Mouse (Mus musculus): ENCODE data around the gene Vgll4. TPM values are rescaled to one million over a fixed set of nuclear protein-coding genes. Genes with fewer than 3 reads are reported as not detected.
A peak's percentile ranks its signal among the peaks of the same experiment; 100 is the strongest.

The Vgll4 gene
- total RNA-seq, 1 experiment = 25.5 TPM

DNA sequence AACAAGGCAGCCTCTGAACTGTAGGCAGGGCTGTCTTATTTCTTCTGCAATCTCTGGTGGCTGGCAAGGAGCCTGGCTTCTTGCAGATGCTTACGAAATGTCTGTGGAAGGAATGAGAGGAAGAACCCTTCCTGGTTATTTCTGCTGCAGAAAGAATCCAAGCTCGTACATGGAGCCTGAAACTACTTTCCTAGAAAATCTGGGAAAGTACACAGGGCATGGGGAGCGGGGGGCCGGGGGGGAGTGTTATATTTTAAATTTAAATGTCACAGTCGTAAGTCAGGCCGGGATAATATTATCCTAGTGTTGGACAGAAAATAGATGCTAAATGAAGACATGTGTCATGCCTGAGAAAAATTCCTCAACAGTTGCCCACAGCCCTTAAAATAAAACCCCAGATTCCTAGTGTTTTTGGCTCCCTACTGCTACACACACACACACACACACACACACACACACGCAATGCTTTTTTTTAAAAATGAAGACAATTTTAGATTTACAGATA is 7.2 kb upstream of the Vgll4 start:
- Histone ChIP-seq H3K36me3 (ENCODE audit: control insufficient read depth, insufficient read depth, low read length, poor library complexity, severe bottlenecking) (no peaks in the 10 kb centered on the region), H3K9me3 (ENCODE audit: control insufficient read depth, insufficient read depth, low read depth, low read length) (no peaks in the 10 kb centered on the region), H3K27ac (ENCODE audit: insufficient read depth, low read depth, low read length, poor library complexity, severe bottlenecking) (no peak overlapping the region), H3K9ac (ENCODE audit: insufficient read depth, low read depth, low read length, poor library complexity, severe bottlenecking) (no peak overlapping the region), H3K4me3 (ENCODE audit: insufficient read depth in 1 of 2, low read depth in 1 of 2, low read length in 2 of 2, poor library complexity in 1 of 2, severe bottlenecking in 1 of 2) (no peak overlapping the region), H3K4me1 (ENCODE audit: control insufficient read depth in 2 of 2, insufficient read depth in 2 of 2, low read length in 2 of 2, poor library complexity in 1 of 2) (no peaks in the 10 kb centered on the region)
- DNase-seq (ENCODE audit: low read depth, low spot score) = no peak
- in situ Hi-C loops (cut with MboI; ENCODE audit: low sequenced_read_pairs in 2 of 2, unreplicated experiment in 2 of 2) = no loop called here
- TF ChIP-seq ZNF384 (IDR thresholded peaks at IDR 0.05; ENCODE audit: low read depth, low read length) (no peak), HCFC1 (IDR thresholded peaks at IDR 0.05; ENCODE audit: borderline replicate concordance, insufficient read depth, low read length) (no peak), ZC3H11A (IDR thresholded peaks at IDR 0.05; ENCODE audit: borderline replicate concordance, low read depth, low read length) (no peak), CHD2 (IDR thresholded peaks at IDR 0.05; ENCODE audit: low read depth, low read length) (no peak), MAFK (IDR thresholded peaks at IDR 0.05; ENCODE audit: insufficient read depth, low read depth, low read length) (no peak)

GRCm38 (mm10) chr6:114974331-114974730 is 4.5 kb upstream of the Vgll4 start:
- Histone ChIP-seq H3K27ac (ENCODE audit: insufficient read depth, low read depth, low read length, poor library complexity, severe bottlenecking) (no peak overlapping the region), H3K4me3 (ENCODE audit: insufficient read depth in 1 of 2, low read depth in 1 of 2, low read length in 2 of 2, poor library complexity in 1 of 2, severe bottlenecking in 1 of 2) (no peak overlapping the region), H3K36me3 (ENCODE audit: control insufficient read depth, insufficient read depth, low read length, poor library complexity, severe bottlenecking) (no peaks in the 10 kb centered on the region), H3K4me1 (ENCODE audit: control insufficient read depth in 2 of 2, insufficient read depth in 2 of 2, low read length in 2 of 2, poor library complexity in 1 of 2) (0 out of 4 replicates have a peak, but pooled peaks cover 0 to 3% of the 10 kb centered on the region in 2 experiments), H3K9me3 (ENCODE audit: control insufficient read depth, insufficient read depth, low read depth, low read length) (no peaks in the 10 kb centered on the region), H3K9ac (ENCODE audit: insufficient read depth, low read depth, low read length, poor library complexity, severe bottlenecking) (no peak overlapping the region)
- TF ChIP-seq ZNF384 (IDR thresholded peaks at IDR 0.05; ENCODE audit: low read depth, low read length) (no peak), MAFK (IDR thresholded peaks at IDR 0.05; ENCODE audit: insufficient read depth, low read depth, low read length) (no peak), CHD2 (IDR thresholded peaks at IDR 0.05; ENCODE audit: low read depth, low read length) (no peak), ZC3H11A (IDR thresholded peaks at IDR 0.05; ENCODE audit: borderline replicate concordance, low read depth, low read length) (no peak), HCFC1 (IDR thresholded peaks at IDR 0.05; ENCODE audit: borderline replicate concordance, insufficient read depth, low read length) (no peak)
- no peak for DNase-seq (ENCODE audit: low read depth, low spot score)
- in situ Hi-C loops (cut with MboI; ENCODE audit: low sequenced_read_pairs in 2 of 2, unreplicated experiment in 2 of 2) = no loop called here

GRCm38 (mm10) chr6:114972988-114973387 is 3.2 kb upstream of the Vgll4 start:
- no peak overlapping the region for H3K9ac ChIP-seq (ENCODE audit: insufficient read depth, low read depth, low read length, poor library complexity, severe bottlenecking)
- no peak overlapping the region for H3K27ac ChIP-seq (ENCODE audit: insufficient read depth, low read depth, low read length, poor library complexity, severe bottlenecking)
- H3K36me3 ChIP-seq (ENCODE audit: control insufficient read depth, insufficient read depth, low read length, poor library complexity, severe bottlenecking) = no peaks in the 10 kb centered on the region
- H3K9me3 ChIP-seq (ENCODE audit: control insufficient read depth, insufficient read depth, low read depth, low read length) = no peaks in the 10 kb centered on the region
- H3K4me3 ChIP-seq (ENCODE audit: insufficient read depth in 1 of 2, low read depth in 1 of 2, low read length in 2 of 2, poor library complexity in 1 of 2, severe bottlenecking in 1 of 2) = no peak overlapping the region
- in situ Hi-C loops (cut with MboI; ENCODE audit: low sequenced_read_pairs in 2 of 2, unreplicated experiment in 2 of 2) = no loop called here
- H3K4me1 ChIP-seq (ENCODE audit: control insufficient read depth in 2 of 2, insufficient read depth in 2 of 2, low read length in 2 of 2, poor library complexity in 1 of 2) = 0 out of 4 replicates have a peak, but pooled peaks cover 0 to 3% of the 10 kb centered on the region in 2 experiments
- no peak for DNase-seq (ENCODE audit: low read depth, low spot score)
- no peak for TF ChIP-seq ZC3H11A (IDR thresholded peaks at IDR 0.05; ENCODE audit: borderline replicate concordance, low read depth, low read length)
- TF ChIP-seq MAFK (IDR thresholded peaks at IDR 0.05; ENCODE audit: insufficient read depth, low read depth, low read length) = no peak
- TF ChIP-seq CHD2 (IDR thresholded peaks at IDR 0.05; ENCODE audit: low read depth, low read length) = no peak
- no peak for TF ChIP-seq ZNF384 (IDR thresholded peaks at IDR 0.05; ENCODE audit: low read depth, low read length)

DNA sequence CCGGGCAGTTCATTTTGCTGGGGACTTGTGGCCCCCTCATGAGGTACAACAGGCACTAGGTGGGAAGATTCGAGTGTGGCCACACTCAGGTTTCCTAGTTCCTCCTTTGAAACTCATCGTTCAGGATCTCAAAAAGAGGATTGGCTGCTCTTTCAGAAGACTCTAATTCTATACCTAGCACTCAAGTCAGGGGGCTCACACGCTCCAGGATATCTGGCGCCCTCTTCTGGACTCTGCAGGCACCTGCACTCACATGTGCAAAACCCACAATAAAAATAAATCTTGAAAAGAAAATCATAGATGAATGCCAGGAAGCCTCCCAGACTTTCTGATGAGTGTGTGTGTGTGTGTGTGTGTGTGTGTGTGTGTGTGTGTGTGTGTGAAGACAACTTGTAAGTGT is 1.1 kb upstream of the Vgll4 start:
- Histone ChIP-seq H3K36me3 (ENCODE audit: control insufficient read depth, insufficient read depth, low read length, poor library complexity, severe bottlenecking) (no peaks in the 10 kb centered on the region), H3K9me3 (ENCODE audit: control insufficient read depth, insufficient read depth, low read depth, low read length) (no peaks in the 10 kb centered on the region), H3K9ac (ENCODE audit: insufficient read depth, low read depth, low read length, poor library complexity, severe bottlenecking) (no peak overlapping the region), H3K4me1 (ENCODE audit: control insufficient read depth in 2 of 2, insufficient read depth in 2 of 2, low read length in 2 of 2, poor library complexity in 1 of 2) (0 out of 4 replicates have a peak, but pooled peaks cover 0 to 3% of the 10 kb centered on the region in 2 experiments), H3K4me3 (ENCODE audit: insufficient read depth in 1 of 2, low read depth in 1 of 2, low read length in 2 of 2, poor library complexity in 1 of 2, severe bottlenecking in 1 of 2) (no peak overlapping the region), H3K27ac (ENCODE audit: insufficient read depth, low read depth, low read length, poor library complexity, severe bottlenecking) (no peak overlapping the region)
- in situ Hi-C loops (cut with MboI; ENCODE audit: low sequenced_read_pairs in 2 of 2, unreplicated experiment in 2 of 2) = no loop called here
- TF ChIP-seq ZC3H11A (IDR thresholded peaks at IDR 0.05; ENCODE audit: borderline replicate concordance, low read depth, low read length) (0 out of 2 replicates have a peak, but pooled peaks have one; percentile 41), HCFC1 (IDR thresholded peaks at IDR 0.05; ENCODE audit: borderline replicate concordance, insufficient read depth, low read length) (no peak)
- peak; percentile 42 for DNase-seq (ENCODE audit: low read depth, low spot score)

GRCm38 (mm10) chr6:114970386-114970785 is 592 bp upstream of the Vgll4 start:
- Histone ChIP-seq H3K9ac (ENCODE audit: insufficient read depth, low read depth, low read length, poor library complexity, severe bottlenecking) (no peak overlapping the region), H3K9me3 (ENCODE audit: control insufficient read depth, insufficient read depth, low read depth, low read length) (no peaks in the 10 kb centered on the region), H3K36me3 (ENCODE audit: control insufficient read depth, insufficient read depth, low read length, poor library complexity, severe bottlenecking) (no peaks in the 10 kb centered on the region), H3K4me3 (ENCODE audit: insufficient read depth in 1 of 2, low read depth in 1 of 2, low read length in 2 of 2, poor library complexity in 1 of 2, severe bottlenecking in 1 of 2) (no peak overlapping the region), H3K27ac (ENCODE audit: insufficient read depth, low read depth, low read length, poor library complexity, severe bottlenecking) (no peak overlapping the region), H3K4me1 (ENCODE audit: control insufficient read depth in 2 of 2, insufficient read depth in 2 of 2, low read length in 2 of 2, poor library complexity in 1 of 2) (0 out of 4 replicates have a peak, but pooled peaks cover 0 to 3% of the 10 kb centered on the region in 2 experiments)
- no peak for TF ChIP-seq ZNF384 (IDR thresholded peaks at IDR 0.05; ENCODE audit: low read depth, low read length)
- TF ChIP-seq MAFK (IDR thresholded peaks at IDR 0.05; ENCODE audit: insufficient read depth, low read depth, low read length) = no peak
- no peak for TF ChIP-seq HCFC1 (IDR thresholded peaks at IDR 0.05; ENCODE audit: borderline replicate concordance, insufficient read depth, low read length)
- no peak for TF ChIP-seq CHD2 (IDR thresholded peaks at IDR 0.05; ENCODE audit: low read depth, low read length)
- no peak for TF ChIP-seq ZC3H11A (IDR thresholded peaks at IDR 0.05; ENCODE audit: borderline replicate concordance, low read depth, low read length)
- DNase-seq (ENCODE audit: low read depth, low spot score) = no peak
- in situ Hi-C loops (cut with MboI; ENCODE audit: low sequenced_read_pairs in 2 of 2, unreplicated experiment in 2 of 2) = no loop called here
